Comparison of ENCODE assay signal across 21 mouse cellular contexts in the genomic region with DNA sequence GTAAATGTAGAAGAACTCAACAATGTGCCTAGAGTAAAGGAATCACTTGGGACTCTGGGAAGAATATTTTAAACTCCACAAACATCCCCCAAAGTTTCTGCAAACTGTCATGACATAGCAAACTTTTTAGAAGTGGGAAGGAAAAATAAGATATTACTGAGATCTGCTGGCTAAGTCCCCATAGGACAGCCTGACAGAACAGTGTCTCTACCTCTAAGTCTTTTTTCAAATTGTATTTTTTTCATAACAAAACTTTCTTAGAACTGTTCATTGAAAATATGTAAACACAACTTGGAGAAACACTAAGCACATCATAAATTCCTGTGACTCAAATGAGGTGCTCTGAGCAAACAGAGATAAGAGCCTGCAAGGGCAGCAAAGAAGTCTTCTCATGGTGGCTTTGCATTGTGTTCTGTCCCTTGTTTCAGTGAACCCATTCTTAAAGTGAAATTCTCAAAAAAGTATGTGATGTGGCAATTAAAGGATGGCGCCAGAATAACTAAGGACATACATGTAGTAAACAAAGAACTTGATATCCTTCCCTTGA.
DNase-seq lines count a peak whose midpoint lies in the region; ATAC-seq and TF ChIP-seq lines count a peak whose summit lies in the region.
"Had no signal": no experiment of that assay in that cellular context is flagged by ENCODE, and none has a peak within 500 bp of the region (broad histone marks: within the 10 kb centered on the region; RNA-seq: fewer than 3 reads in every experiment).

No protein-coding gene starts in this region.

- H3K27me3 ChIP-seq in lung, embryonic 14.5 days (ENCODE audit: insufficient read depth, low read length) = no peaks in the 10 kb centered on the region
- no peaks in the 10 kb centered on the region for H3K27me3 ChIP-seq in lung, embryonic 15.5 days
- no peaks in the 10 kb centered on the region for H3K27me3 ChIP-seq in lung, embryonic 16.5 days (ENCODE audit: control insufficient read depth, insufficient read depth, low read depth, low read length)
- H3K27me3 ChIP-seq: CH12.LX, Patski had no signal

- no peak overlapping the region for H3K4me2 ChIP-seq in lung, embryonic 14.5 days
- no peak overlapping the region for H3K4me2 ChIP-seq in lung, embryonic 15.5 days
- H3K4me2 ChIP-seq in lung, embryonic 16.5 days (ENCODE audit: low read depth, low read length) = no peak overlapping the region

- no peak for TF ChIP-seq POLR2A in lung, adult 2 months (IDR thresholded peaks at IDR 0.05; ENCODE audit: borderline replicate concordance, extremely low read depth, low read depth, low read length)

- ATAC-seq in lung, embryonic 14.5 days (ENCODE audit: insufficient read depth) = peak; percentile 88
- ATAC-seq in lung, embryonic 15.5 days (ENCODE audit: borderline replicate concordance, extremely low read depth, low FRiP score, low TSS enrichment) = peak; percentile 52; the same call in 1 of the 2 replicates
- ATAC-seq in lung, embryonic 16.5 days (ENCODE audit: low read depth) = peak; percentile 71; the same call in 1 of the 2 replicates
- ATAC-seq: activated CD4-positive, CD25-positive, alpha-beta regulatory T cell, adult 4 months; CD4-positive, CD25-positive, alpha-beta regulatory T cell, adult 4 months had no signal

- no peaks in the 10 kb centered on the region for H3K4me1 ChIP-seq in lung, embryonic 14.5 days (ENCODE audit: insufficient read depth)
- H3K4me1 ChIP-seq in lung, adult 2 months (ENCODE audit: control insufficient read depth, insufficient read depth, low read length) = no peaks in the 10 kb centered on the region
- no peaks in the 10 kb centered on the region for H3K4me1 ChIP-seq in lung, embryonic 15.5 days
- H3K4me1 ChIP-seq in lung, embryonic 16.5 days (replicated peaks; ENCODE audit: control insufficient read depth, insufficient read depth, low read length) = no peaks in the 10 kb centered on the region

- TF ChIP-seq CTCF in lung, embryonic 14.5 days (IDR thresholded peaks at IDR 0.05; ENCODE audit: low read depth) = no peak
- no peak for TF ChIP-seq CTCF in lung, adult 2 months (IDR thresholded peaks at IDR 0.05; ENCODE audit: insufficient read depth, low read length)

- H3K9ac ChIP-seq in lung, embryonic 14.5 days = no peak overlapping the region
- H3K9ac ChIP-seq in lung, embryonic 15.5 days = no peak overlapping the region
- no peak overlapping the region for H3K9ac ChIP-seq in lung, embryonic 16.5 days (ENCODE audit: low read length)

- H3K9me3 ChIP-seq in lung, embryonic 14.5 days (ENCODE audit: low read depth, low read length) = no peaks in the 10 kb centered on the region
- no peaks in the 10 kb centered on the region for H3K9me3 ChIP-seq in lung, embryonic 15.5 days
- H3K9me3 ChIP-seq in lung, embryonic 16.5 days (ENCODE audit: control insufficient read depth, low read length) = no peaks in the 10 kb centered on the region

- H3K4me3 ChIP-seq in lung, embryonic 14.5 days (ENCODE audit: low read depth, low read length) = no peak overlapping the region
- no peak overlapping the region for H3K4me3 ChIP-seq in lung, adult 2 months (replicated peaks; ENCODE audit: extremely low read depth, low read depth, low read length)
- no peak overlapping the region for H3K4me3 ChIP-seq in lung, embryonic 15.5 days
- no peak overlapping the region for H3K4me3 ChIP-seq in lung, embryonic 16.5 days (ENCODE audit: low read length)

- no peak overlapping the region for H3K27ac ChIP-seq in lung, embryonic 14.5 days (ENCODE audit: low read depth)
- no peak overlapping the region for H3K27ac ChIP-seq in lung, embryonic 15.5 days
- H3K27ac ChIP-seq in lung, embryonic 16.5 days (ENCODE audit: low read length) = no peak overlapping the region

- WGBS in lung, embryonic 14.5 days = 47% methylated on average over 1 of the region's 1 CpGs
- WGBS in lung, adult 2 months = 65% methylated on average over 1 of the region's 1 CpGs
- 52% methylated on average over 1 of the region's 1 CpGs for WGBS in lung, embryonic 15.5 days
- WGBS in lung, embryonic 16.5 days = 57% methylated on average over 1 of the region's 1 CpGs

- DNase-seq in lung, embryonic 14.5 days = peak; percentile 64
- DNase-seq in lung, adult 2 months = no peak
- no peak for DNase-seq in lung, postnatal 36 days
- no peak for DNase-seq in lung, postnatal 25 days (ENCODE audit: low spot score)
- DNase-seq: adrenal gland, adult 2 months; adrenal gland, adult 8-10 months; adrenal gland, postnatal 10 days; adrenal gland, postnatal 14 days; adrenal gland, postnatal 25 days; adrenal gland, postnatal 36 days; B cell, adult 2 months; cerebellum, adult 11 months; cerebellum, adult 11-12 months; cerebellum, adult 18-20 months had no signal

- no peaks in the 10 kb centered on the region for H3K36me3 ChIP-seq in lung, embryonic 14.5 days (ENCODE audit: insufficient read depth)
- no peaks in the 10 kb centered on the region for H3K36me3 ChIP-seq in lung, embryonic 15.5 days
- no peaks in the 10 kb centered on the region for H3K36me3 ChIP-seq in lung, embryonic 16.5 days (ENCODE audit: control insufficient read depth, insufficient read depth, low read length)
- H3K36me3 ChIP-seq: G1E had no signal
